Mouse (Mus musculus): ENCODE data around the gene C87436. TPM values are rescaled to one million over a fixed set of nuclear protein-coding genes. Genes with fewer than 3 reads are reported as not detected.

C87436 gene
- polyA plus RNA-seq, 1 experiment from 2014 or later, result 25.5 TPM

GRCm38 (mm10) chr6:86397257-86397980, 40.8 kb upstream of the C87436 start:
- DNase-seq (no peak), ATAC-seq (ENCODE audit: low FRiP score, low TSS enrichment) (peak; percentile 26; the same call in 1 of the 2 replicates)
- Histone ChIP-seq H3K27me3 (ENCODE audit: control insufficient read depth, insufficient read depth, low read length) (peaks cover 7% of the 10 kb centered on the region; the same call in 1 of the 2 replicates), H3K9me3 (ENCODE audit: control insufficient read depth, low read length) (no peaks in the 10 kb centered on the region), H3K4me3 (replicated peaks; ENCODE audit: low read depth, low read length) (peak overlapping the region; percentile 94), H3K27ac (replicated peaks; ENCODE audit: low read depth, low read length) (peak overlapping the region; percentile 92), H3K36me3 (ENCODE audit: control insufficient read depth, insufficient read depth, low read length) (peaks cover 14% of the 10 kb centered on the region), H3K4me1 (ENCODE audit: control insufficient read depth, insufficient read depth, low read length) (peaks cover 28% of the 10 kb centered on the region), H3K4me2 (ENCODE audit: low read length) (peak overlapping the region; percentile 81), H3K9ac (replicated peaks; ENCODE audit: low read length) (peak overlapping the region; percentile 90; the same call in 1 of the 2 replicates)
- 7% methylated on average over 14 of the region's 14 CpGs for WGBS

- Histone ChIP-seq H3K9me3 (ENCODE audit: control insufficient read depth, low read length) (no peaks in the 10 kb centered on the region), H3K36me3 (ENCODE audit: control insufficient read depth, insufficient read depth, low read length) (0 out of 2 replicates have a peak, but pooled peaks cover 5% of the 10 kb centered on the region), H3K4me3 (replicated peaks; ENCODE audit: low read depth, low read length) (no peak overlapping the region), H3K27me3 (ENCODE audit: control insufficient read depth, insufficient read depth, low read length) (peaks cover 7% of the 10 kb centered on the region; the same call in 1 of the 2 replicates), H3K9ac (replicated peaks; ENCODE audit: low read length) (no peak overlapping the region), H3K4me1 (ENCODE audit: control insufficient read depth, insufficient read depth, low read length) (peaks cover 28% of the 10 kb centered on the region), H3K27ac (replicated peaks; ENCODE audit: low read depth, low read length) (no peak overlapping the region), H3K4me2 (ENCODE audit: low read length) (no peak overlapping the region)
- ATAC-seq (ENCODE audit: low FRiP score, low TSS enrichment) (no peak), DNase-seq (no peak)
- WGBS, result 79% methylated on average over 2 of the region's 2 CpGs
Measured at GRCm38 (mm10) chr6:86398986-86399385, 39.2 kb upstream of the C87436 start.

GRCm38 (mm10) chr6:86399995-86400394, 38.2 kb upstream of the C87436 start:
- DNase-seq (no peak), ATAC-seq (ENCODE audit: low FRiP score, low TSS enrichment) (no peak)
- no peaks in the 10 kb centered on the region for H3K9me3 ChIP-seq (ENCODE audit: control insufficient read depth, low read length)
- H3K36me3 ChIP-seq (ENCODE audit: control insufficient read depth, insufficient read depth, low read length), result no peaks in the 10 kb centered on the region
- no peak overlapping the region for H3K27ac ChIP-seq (replicated peaks; ENCODE audit: low read depth, low read length)
- no peak overlapping the region for H3K9ac ChIP-seq (replicated peaks; ENCODE audit: low read length)
- peaks cover 20% of the 10 kb centered on the region for H3K4me1 ChIP-seq (ENCODE audit: control insufficient read depth, insufficient read depth, low read length)
- H3K27me3 ChIP-seq (ENCODE audit: control insufficient read depth, insufficient read depth, low read length), result peaks cover 7% of the 10 kb centered on the region; the same call in 1 of the 2 replicates
- H3K4me2 ChIP-seq (ENCODE audit: low read length), result no peak overlapping the region
- no peak overlapping the region for H3K4me3 ChIP-seq (replicated peaks; ENCODE audit: low read depth, low read length)
- 91% methylated on average over 2 of the region's 2 CpGs for WGBS

- peaks cover 7% of the 10 kb centered on the region; the same call in 1 of the 2 replicates for H3K27me3 ChIP-seq (ENCODE audit: control insufficient read depth, insufficient read depth, low read length)
- DNase-seq, result peak; percentile 86
- 5% methylated on average over 9 of the region's 9 CpGs for WGBS
- no peak overlapping the region for H3K27ac ChIP-seq (replicated peaks; ENCODE audit: low read depth, low read length)
- H3K9me3 ChIP-seq (ENCODE audit: control insufficient read depth, low read length), result no peaks in the 10 kb centered on the region
- ATAC-seq (ENCODE audit: low FRiP score, low TSS enrichment), result no peak
- H3K9ac ChIP-seq (replicated peaks; ENCODE audit: low read length), result no peak overlapping the region
- peaks cover 11% of the 10 kb centered on the region; the same call in 1 of the 2 replicates for H3K4me1 ChIP-seq (ENCODE audit: control insufficient read depth, insufficient read depth, low read length)
- H3K4me2 ChIP-seq (ENCODE audit: low read length), result peak overlapping the region; percentile 24
- no peak overlapping the region for H3K4me3 ChIP-seq (replicated peaks; ENCODE audit: low read depth, low read length)
- H3K36me3 ChIP-seq (ENCODE audit: control insufficient read depth, insufficient read depth, low read length), result no peaks in the 10 kb centered on the region
Measured at GRCm38 (mm10) chr6:86400972-86401371, 37.2 kb upstream of the C87436 start.

GRCm38 (mm10) chr6:86402681-86403607, 35.2 kb upstream of the C87436 start:
- no peak for ATAC-seq (ENCODE audit: low FRiP score, low TSS enrichment)
- no peak overlapping the region for H3K27ac ChIP-seq (replicated peaks; ENCODE audit: low read depth, low read length)
- no peak overlapping the region; the same call in 1 of the 2 replicates for H3K9ac ChIP-seq (replicated peaks; ENCODE audit: low read length)
- peak overlapping the region; percentile 55 for H3K4me2 ChIP-seq (ENCODE audit: low read length)
- peaks cover 15% of the 10 kb centered on the region for H3K4me1 ChIP-seq (ENCODE audit: control insufficient read depth, insufficient read depth, low read length)
- WGBS, result 36% methylated on average over 12 of the region's 12 CpGs
- no peaks in the 10 kb centered on the region for H3K9me3 ChIP-seq (ENCODE audit: control insufficient read depth, low read length)
- peaks cover 4% of the 10 kb centered on the region; the same call in 1 of the 2 replicates for H3K27me3 ChIP-seq (ENCODE audit: control insufficient read depth, insufficient read depth, low read length)
- H3K4me3 ChIP-seq (replicated peaks; ENCODE audit: low read depth, low read length), result peak overlapping the region; percentile 85
- H3K36me3 ChIP-seq (ENCODE audit: control insufficient read depth, insufficient read depth, low read length), result peaks cover 8% of the 10 kb centered on the region; the same call in 1 of the 2 replicates
- peak; percentile 35 for DNase-seq

GRCm38 (mm10) chr6:86403728-86404099, 34.5 kb upstream of the C87436 start:
- peak overlapping the region; percentile 100; the same call in 1 of the 2 replicates for H3K9ac ChIP-seq (replicated peaks; ENCODE audit: low read length)
- WGBS, result under 1% methylated on average over 15 of the region's 15 CpGs
- peak overlapping the region; percentile 85 for H3K4me3 ChIP-seq (replicated peaks; ENCODE audit: low read depth, low read length)
- peak; percentile 93 for DNase-seq
- H3K9me3 ChIP-seq (ENCODE audit: control insufficient read depth, low read length), result no peaks in the 10 kb centered on the region
- H3K27me3 ChIP-seq (ENCODE audit: control insufficient read depth, insufficient read depth, low read length), result no peaks in the 10 kb centered on the region
- peak overlapping the region; percentile 55 for H3K4me2 ChIP-seq (ENCODE audit: low read length)
- H3K27ac ChIP-seq (replicated peaks; ENCODE audit: low read depth, low read length), result peak overlapping the region; percentile 100
- peak; percentile 76 for ATAC-seq (ENCODE audit: low FRiP score, low TSS enrichment)
- H3K4me1 ChIP-seq (ENCODE audit: control insufficient read depth, insufficient read depth, low read length), result peaks cover 15% of the 10 kb centered on the region
- H3K36me3 ChIP-seq (ENCODE audit: control insufficient read depth, insufficient read depth, low read length), result peaks cover 8% of the 10 kb centered on the region; the same call in 1 of the 2 replicates

- Histone ChIP-seq H3K4me1 (ENCODE audit: control insufficient read depth, insufficient read depth, low read length) (peaks cover 15% of the 10 kb centered on the region), H3K9me3 (ENCODE audit: control insufficient read depth, low read length) (no peaks in the 10 kb centered on the region)
Measured at GRCm38 (mm10) chr6:86404100-86404861, 33.9 kb upstream of the C87436 start, which contains the start of gene Tia1. Gene Tia1, plus strand, starts transcription at chr6:86404219.

GRCm38 (mm10) chr6:86404996-86405395, 33.2 kb upstream of the C87436 start:
- WGBS, result under 1% methylated on average over 11 of the region's 11 CpGs
- Histone ChIP-seq H3K9ac (replicated peaks; ENCODE audit: low read length) (peak overlapping the region; percentile 100), H3K27ac (replicated peaks; ENCODE audit: low read depth, low read length) (peak overlapping the region; percentile 100), H3K4me3 (replicated peaks; ENCODE audit: low read depth, low read length) (peak overlapping the region; percentile 85), H3K9me3 (ENCODE audit: control insufficient read depth, low read length) (no peaks in the 10 kb centered on the region), H3K36me3 (ENCODE audit: control insufficient read depth, insufficient read depth, low read length) (peaks cover 11% of the 10 kb centered on the region), H3K27me3 (ENCODE audit: control insufficient read depth, insufficient read depth, low read length) (no peaks in the 10 kb centered on the region), H3K4me2 (ENCODE audit: low read length) (peak overlapping the region; percentile 89), H3K4me1 (ENCODE audit: control insufficient read depth, insufficient read depth, low read length) (peaks cover 15% of the 10 kb centered on the region)
- no peak for ATAC-seq (ENCODE audit: low FRiP score, low TSS enrichment)
- DNase-seq, result peak; percentile 51

More at GRCm38 (mm10) chr6:86404100-86404861, 33.9 kb upstream of the C87436 start, which contains the start of gene Tia1:
- Histone ChIP-seq H3K27me3 (ENCODE audit: control insufficient read depth, insufficient read depth, low read length) (no peaks in the 10 kb centered on the region), H3K36me3 (ENCODE audit: control insufficient read depth, insufficient read depth, low read length) (peaks cover 8% of the 10 kb centered on the region; the same call in 1 of the 2 replicates), H3K4me2 (ENCODE audit: low read length) (peak within 1 kb of the TSS; percentile 89), H3K27ac (replicated peaks; ENCODE audit: low read depth, low read length) (peak within 1 kb of the TSS; percentile 100), H3K9ac (replicated peaks; ENCODE audit: low read length) (peak within 1 kb of the TSS; percentile 100), H3K4me3 (replicated peaks; ENCODE audit: low read depth, low read length) (peak within 1 kb of the TSS; percentile 85)
- ATAC-seq (ENCODE audit: low FRiP score, low TSS enrichment), result peak; percentile 97
- WGBS, result under 1% methylated on average over 62 of the region's 62 CpGs
- peak; percentile 100 for DNase-seq

Data from midbrain, embryonic 14.5 days (tissue).